Mouse (Mus musculus) limb, embryonic 14.5 days (tissue): ENCODE data around the gene Sult2b1. TPM values are rescaled to one million over a fixed set of nuclear protein-coding genes. Genes with fewer than 3 reads are reported as not detected.
A peak's percentile ranks its signal among the peaks of the same experiment; 100 is the strongest.

ENCODE experiments used
- ATAC-seq: fragments of 200-750 bp; cut with Nextera tagmentation; 2 replicates; pipeline ENCODE4 v1.8.0; 2017; ENCODE audit warnings: low read depth, moderate number of reproducible peaks, moderate TSS enrichment; ENCODE audit not compliant: low FRiP score
- DNase-seq: peaks from one replicate; pipeline ENCODE4 v3.0.0-alpha.2; 2015; ENCODE audit warnings: low spot score
- H3K27ac ChIP-seq: fragments of 300-500 bp; sonication (generic); replicated peaks from 2 replicates; pipeline ENCODE4 v1.5.1; 2014; ENCODE audit warnings: low read depth, mild to moderate bottlenecking, low read length, moderate library complexity, mixed read lengths
- H3K27me3 ChIP-seq: fragments of 300-500 bp; sonication (generic); 2 replicates; pipeline ENCODE4 v1.6.1; 2014; ENCODE audit warnings: low read length, mixed read lengths; ENCODE audit not compliant: control insufficient read depth, insufficient read depth
- H3K36me3 ChIP-seq: fragments of 300-500 bp; sonication (generic); 2 replicates; pipeline ENCODE4 v1.6.1; 2014; ENCODE audit warnings: mild to moderate bottlenecking, low read length, moderate library complexity, mixed read lengths; ENCODE audit not compliant: control insufficient read depth, insufficient read depth
- H3K4me1 ChIP-seq: fragments of 300-500 bp; sonication (generic); 2 replicates; pipeline ENCODE4 v1.6.1; 2014; ENCODE audit warnings: antibody characterized with exemption, low read length, mixed read lengths; ENCODE audit not compliant: control insufficient read depth, insufficient read depth
- H3K4me2 ChIP-seq: fragments of 300-500 bp; sonication (generic); replicated peaks from 2 replicates; pipeline ENCODE4 v1.6.1; 2014; ENCODE audit warnings: low read depth, mild to moderate bottlenecking, low read length, moderate library complexity; ENCODE audit not compliant: severe bottlenecking
- H3K4me3 ChIP-seq: fragments of 300-500 bp; sonication (generic); replicated peaks from 2 replicates; pipeline ENCODE4 v1.5.1; 2014; ENCODE audit warnings: low read length
- H3K9ac ChIP-seq: fragments of 300-500 bp; sonication (generic); 2 replicates; pipeline ENCODE4 v1.6.1; 2014; ENCODE audit warnings: mild to moderate bottlenecking, low read depth, low read length, moderate library complexity; ENCODE audit not compliant: severe bottlenecking
- H3K9me3 ChIP-seq: fragments of 300-500 bp; sonication (generic); 2 replicates; pipeline ENCODE4 v1.6.1; 2016; ENCODE audit warnings: low read length; ENCODE audit not compliant: control insufficient read depth
- POLR2A ChIP-seq: fragments of 200-500 bp; IDR thresholded peaks from 2 replicates; pipeline ENCODE4 v1.8.0; 2012; ENCODE audit warnings: inconsistent platforms, mild to moderate bottlenecking, moderate library complexity, borderline replicate concordance; ENCODE audit not compliant: insufficient read depth, insufficient read length; ENCODE audit errors: extremely low read depth
- WGBS: fragments of 180-500 bp; shearing (Covaris S2); extraction: QIAGEN DNeasy Blood & Tissue Kit; methylation state at CpG from one replicate; pipeline ENCODE4 v1.1.7; 2014; 5-methylcytosine and 5-hydroxymethylcytosine counted together
- polyA plus RNA-seq, 2 experiments: library from polyadenylated mRNA; depleted of rRNA in 1 of 2; stranded (reverse) in 1 of 2; unstranded in 1 of 2; fragments of >200 nt; fragmentation: Nextera tagmentation in 1 of 2; extraction: Ambion mirVana in 1 of 2; gene quantifications; 2 replicates each; pipeline versions ENCODE4 v1.2.1 to v1.2.3; 2012 to 2014

The Sult2b1 gene
- polyA plus RNA-seq, 2 experiments: 8.9 to 31.7 TPM

GRCm38 (mm10) chr7:45830427-45831127 is 46.1 kb upstream of the Sult2b1 start, which contains the start of gene Grwd1:
TSS of gene Grwd1 (minus strand) at chr7:45830944.
- H3K4me1 ChIP-seq: 0 out of 2 replicates have a peak, but pooled peaks cover 5% of the 10 kb centered on the region
- no peak within 1 kb of the TSS for H3K27ac ChIP-seq
- 0 out of 2 replicates have a peak, but pooled peaks have one; percentile 6 for TF ChIP-seq POLR2A
- ATAC-seq (peak; percentile 92), DNase-seq (peak; percentile 88)
- H3K27me3 ChIP-seq: peaks cover 46% of the 10 kb centered on the region
- H3K9me3 ChIP-seq: no peaks in the 10 kb centered on the region
- H3K4me3 ChIP-seq: peak within 1 kb of the TSS; percentile 57
- H3K36me3 ChIP-seq: peaks cover 38% of the 10 kb centered on the region
- H3K9ac ChIP-seq: peak within 1 kb of the TSS; percentile 54
- 0% methylated on average over 35 of the region's 35 CpGs for WGBS
- H3K4me2 ChIP-seq: peak within 1 kb of the TSS; percentile 67

- no peaks in the 10 kb centered on the region for H3K9me3 ChIP-seq
- no peak overlapping the region for H3K4me2 ChIP-seq
- H3K36me3 ChIP-seq: peaks cover 69% of the 10 kb centered on the region
- ATAC-seq (no peak), DNase-seq (no peak)
- no peak for TF ChIP-seq POLR2A
- no peak overlapping the region for H3K27ac ChIP-seq
- WGBS: 91% methylated on average over 7 of the region's 7 CpGs
- H3K4me1 ChIP-seq: 0 out of 2 replicates have a peak, but pooled peaks cover 5% of the 10 kb centered on the region
- no peak overlapping the region for H3K9ac ChIP-seq
- peaks cover 6% of the 10 kb centered on the region for H3K27me3 ChIP-seq
- H3K4me3 ChIP-seq: no peak overlapping the region
Measured at GRCm38 (mm10) chr7:45826631-45827030, 42.2 kb upstream of the Sult2b1 start.

GRCm38 (mm10) chr7:45824598-45824997 is 40.1 kb upstream of the Sult2b1 start, which contains the start of gene Kcnj14:
TSS of gene Kcnj14 (minus strand) at chr7:45824782.
- Histone ChIP-seq H3K27me3 (no peaks in the 10 kb centered on the region), H3K36me3 (peaks cover 68% of the 10 kb centered on the region), H3K9me3 (no peaks in the 10 kb centered on the region), H3K4me3 (no peak within 1 kb of the TSS), H3K9ac (no peak within 1 kb of the TSS), H3K27ac (no peak within 1 kb of the TSS), H3K4me1 (0 out of 2 replicates have a peak, but pooled peaks cover under 1% of the 10 kb centered on the region), H3K4me2 (no peak within 1 kb of the TSS)
- ATAC-seq: no peak
- 76% methylated on average over 7 of the region's 7 CpGs for WGBS
- no peak for DNase-seq
- TF ChIP-seq POLR2A: no peak

GRCm38 (mm10) chr7:45820913-45821312 is 36.4 kb upstream of the Sult2b1 start:
- no peak for DNase-seq

GRCm38 (mm10) chr7:45819843-45820242 is 35.4 kb upstream of the Sult2b1 start:
- no peak overlapping the region for H3K9ac ChIP-seq
- peak overlapping the region; percentile 11; the same call in 1 of the 2 replicates for H3K4me3 ChIP-seq
- WGBS: 5% methylated on average over 20 of the region's 25 CpGs

More at GRCm38 (mm10) chr7:45820913-45821312, 36.4 kb upstream of the Sult2b1 start:
- no peaks in the 10 kb centered on the region for H3K27me3 ChIP-seq
- no peak overlapping the region for H3K27ac ChIP-seq
- no peak overlapping the region for H3K4me3 ChIP-seq
- no peak for ATAC-seq
- no peak overlapping the region for H3K9ac ChIP-seq
- H3K9me3 ChIP-seq: no peaks in the 10 kb centered on the region
- H3K4me2 ChIP-seq: no peak overlapping the region
- H3K4me1 ChIP-seq: no peaks in the 10 kb centered on the region
- TF ChIP-seq POLR2A: no peak
- peaks cover 34% of the 10 kb centered on the region for H3K36me3 ChIP-seq

More at GRCm38 (mm10) chr7:45819843-45820242, 35.4 kb upstream of the Sult2b1 start:
- Histone ChIP-seq H3K27me3 (no peaks in the 10 kb centered on the region), H3K27ac (no peak overlapping the region), H3K9me3 (no peaks in the 10 kb centered on the region), H3K4me2 (peak overlapping the region; percentile 34; the same call in 1 of the 2 replicates), H3K4me1 (peaks cover 9% of the 10 kb centered on the region), H3K36me3 (peaks cover 24% of the 10 kb centered on the region)
- no peak for TF ChIP-seq POLR2A
- no peak for ATAC-seq
- DNase-seq: no peak
